Mouse (Mus musculus): Measurements from ENCODE around the gene Zmynd15.
"Not testable (repeated sequence)": the region's sequence is repeated elsewhere in the genome, so short reads cannot be mapped to it uniquely, and the experiment has no call there.

Zmynd15 gene

DNA sequence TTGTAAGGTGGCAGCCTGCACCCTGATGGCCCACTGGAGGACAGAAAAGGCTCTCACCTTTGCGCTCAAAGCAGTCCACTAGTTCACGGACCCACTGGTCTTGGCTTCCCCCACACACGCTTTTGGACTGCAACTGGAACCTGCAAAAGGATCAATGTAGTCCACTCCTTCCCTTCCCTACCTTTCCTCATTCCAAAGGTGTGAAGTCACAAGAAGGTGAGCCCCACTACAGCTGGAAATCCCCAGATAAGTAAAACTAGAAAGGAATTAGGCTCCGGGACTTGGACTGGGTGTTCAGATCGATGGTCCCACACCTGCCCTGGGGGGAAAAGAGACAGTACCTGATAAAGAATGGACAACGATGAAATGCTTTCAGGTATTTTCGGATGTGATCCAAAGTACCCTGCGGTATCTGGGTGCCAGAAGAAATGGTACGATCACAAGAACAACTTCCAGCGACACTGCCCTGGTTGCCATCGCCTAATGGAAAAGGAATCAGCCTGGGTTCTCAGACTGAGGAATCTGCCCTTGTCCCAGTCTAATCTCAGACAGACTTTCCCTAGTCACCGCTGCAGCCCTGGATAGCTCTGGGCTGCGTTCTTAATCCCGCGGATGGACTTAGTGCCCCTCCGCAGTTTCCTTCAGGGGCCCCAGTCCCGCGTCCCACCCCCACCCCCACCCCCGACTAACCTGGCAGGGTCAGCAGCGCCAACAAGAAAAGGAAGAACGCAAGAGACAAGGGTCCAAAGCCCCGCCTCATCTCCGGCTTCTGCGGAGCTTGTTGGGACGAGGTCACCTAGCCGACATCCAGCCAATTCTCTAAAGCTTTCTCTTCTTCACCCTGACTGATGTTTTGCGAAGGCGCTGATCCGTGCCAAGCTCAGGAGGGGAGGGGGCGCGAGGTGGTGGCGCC lies at the start of gene Zmynd15:
TSS of gene Zmynd15 (plus strand) at position 746 of the 913 bp plus-strand sequence.
- DNase-seq: no peak

GRCm38 (mm10) chr11:70409594-70410296 lies 49.5 kb upstream of the Zmynd15 start, which contains the start of gene Pelp1:
TSS of gene Pelp1 (minus strand) at chr11:70410031.
- peak; percentile 82 for DNase-seq

- DNase-seq: no peak
Measured at GRCm38 (mm10) chr11:70410297-70410643, 49.0 kb upstream of the Zmynd15 start.

GRCm38 (mm10) chr11:70412591-70412990 lies 46.6 kb upstream of the Zmynd15 start:
- no peak for DNase-seq

- peak; percentile 90 for DNase-seq
Measured at GRCm38 (mm10) chr11:70413961-70414360, 45.3 kb upstream of the Zmynd15 start.

- DNase-seq: no peak
Measured at GRCm38 (mm10) chr11:70418199-70418598, 41.0 kb upstream of the Zmynd15 start.

DNA sequence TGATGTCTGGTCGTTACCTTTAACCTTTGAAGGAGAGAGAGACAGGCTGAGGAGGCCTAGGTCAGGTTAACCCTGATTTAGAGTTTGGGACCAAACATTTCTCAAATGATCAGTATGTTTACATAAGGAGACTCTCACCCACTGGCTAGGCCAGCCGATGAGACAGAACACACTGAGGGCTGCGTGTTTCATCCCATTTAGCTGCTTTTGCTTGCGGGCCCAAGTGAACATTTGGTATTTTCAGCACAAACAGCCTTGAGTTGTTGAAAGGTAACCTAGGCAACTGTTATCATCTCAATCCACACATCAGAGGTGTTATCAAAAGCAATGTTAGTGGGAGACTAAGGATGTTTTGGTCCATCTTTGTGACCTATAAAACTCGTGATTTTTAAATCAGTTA lies 39.7 kb upstream of the Zmynd15 start:
- no peak for DNase-seq

DNA sequence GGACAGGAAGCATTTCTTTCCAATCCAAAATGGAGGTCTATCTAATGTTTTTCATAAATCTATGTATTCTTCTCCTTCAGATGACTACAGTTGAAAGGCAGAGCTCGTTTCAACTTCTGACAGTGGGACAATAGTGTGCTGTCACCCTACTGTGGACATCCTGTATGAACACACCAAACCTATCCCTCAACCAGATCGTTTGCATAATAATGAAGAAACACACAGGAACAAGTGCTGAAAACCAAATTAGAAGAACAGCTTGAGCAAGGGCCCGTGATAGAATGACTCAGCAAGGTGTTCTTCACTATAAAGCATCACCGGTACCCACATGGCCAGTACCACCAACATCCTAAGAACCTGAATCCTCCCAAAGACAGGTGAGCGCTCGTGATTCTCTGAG lies 32.6 kb upstream of the Zmynd15 start:
- DNase-seq: not testable (repeated sequence)

- DNase-seq: no peak
Measured at GRCm38 (mm10) chr11:70431574-70431973, 27.7 kb upstream of the Zmynd15 start.

GRCm38 (mm10) chr11:70432048-70432894 lies 27.0 kb upstream of the Zmynd15 start, which contains the start of gene Arrb2:
TSS of gene Arrb2 (plus strand) at chr11:70432635.
- peak; percentile 98 for DNase-seq

- DNase-seq: no peak
Measured at GRCm38 (mm10) chr11:70432895-70433568, 26.2 kb upstream of the Zmynd15 start.

DNA sequence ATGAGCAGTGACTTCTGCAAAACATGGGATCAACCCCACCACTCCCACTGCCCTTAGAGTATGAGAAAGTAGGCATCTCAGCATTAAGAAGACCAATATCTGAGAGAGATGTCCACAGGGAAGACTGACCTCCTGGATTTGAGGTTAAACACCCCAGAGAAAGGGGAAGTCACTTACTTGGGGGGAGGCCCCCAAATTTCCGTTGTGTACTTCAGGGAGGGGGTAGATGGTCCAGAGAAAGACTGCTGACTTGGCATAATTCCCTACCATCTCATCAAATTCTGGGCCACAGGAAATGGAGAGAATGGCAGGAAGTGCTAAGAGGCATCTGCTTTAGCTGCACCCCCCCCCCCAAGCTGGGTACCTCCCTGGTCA lies 25.7 kb upstream of the Zmynd15 start:
- DNase-seq: no peak

DNA sequence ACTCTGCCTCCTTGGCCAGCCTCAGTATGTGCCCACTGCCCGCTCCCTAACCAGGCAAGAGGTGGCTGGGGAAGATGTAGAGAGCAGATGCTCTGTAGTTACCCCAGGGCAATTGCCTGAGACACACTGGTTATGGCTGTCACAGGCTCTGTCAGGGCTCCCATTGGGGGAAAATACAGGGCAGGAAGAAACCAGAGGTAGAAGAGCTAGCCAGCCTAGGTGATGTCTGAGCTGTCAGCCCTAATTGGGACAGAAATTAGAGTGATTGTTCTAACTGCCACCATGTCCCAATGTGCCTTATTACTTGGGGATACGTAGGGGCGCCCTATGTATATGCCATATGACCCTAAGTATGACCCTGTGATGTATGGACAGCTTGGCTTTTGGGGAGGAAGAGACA lies 25.3 kb upstream of the Zmynd15 start:
- no peak for DNase-seq

DNA sequence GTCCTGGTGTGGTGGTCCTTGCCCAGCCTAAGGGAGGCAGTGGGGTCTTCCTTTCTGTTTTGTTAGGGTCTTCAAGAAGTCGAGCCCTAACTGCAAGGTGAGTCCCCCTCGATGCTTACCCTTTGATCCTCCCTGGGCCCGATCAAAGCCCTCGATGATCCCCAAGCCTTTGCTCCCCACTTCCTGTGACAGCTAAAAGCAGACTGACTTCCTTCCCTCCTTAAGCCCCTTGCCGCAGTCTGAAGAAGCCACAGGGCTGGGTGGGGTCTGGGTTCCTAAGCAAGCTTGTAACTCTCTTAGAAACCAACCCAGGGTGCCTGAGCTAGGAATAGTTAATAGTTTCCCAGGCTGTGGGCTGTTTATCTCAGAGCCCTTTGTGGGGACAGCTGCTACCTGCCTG lies 23.8 kb upstream of the Zmynd15 start:
- no peak for DNase-seq

- DNase-seq: no peak
Measured at GRCm38 (mm10) chr11:70437426-70437825, 21.8 kb upstream of the Zmynd15 start.

DNA sequence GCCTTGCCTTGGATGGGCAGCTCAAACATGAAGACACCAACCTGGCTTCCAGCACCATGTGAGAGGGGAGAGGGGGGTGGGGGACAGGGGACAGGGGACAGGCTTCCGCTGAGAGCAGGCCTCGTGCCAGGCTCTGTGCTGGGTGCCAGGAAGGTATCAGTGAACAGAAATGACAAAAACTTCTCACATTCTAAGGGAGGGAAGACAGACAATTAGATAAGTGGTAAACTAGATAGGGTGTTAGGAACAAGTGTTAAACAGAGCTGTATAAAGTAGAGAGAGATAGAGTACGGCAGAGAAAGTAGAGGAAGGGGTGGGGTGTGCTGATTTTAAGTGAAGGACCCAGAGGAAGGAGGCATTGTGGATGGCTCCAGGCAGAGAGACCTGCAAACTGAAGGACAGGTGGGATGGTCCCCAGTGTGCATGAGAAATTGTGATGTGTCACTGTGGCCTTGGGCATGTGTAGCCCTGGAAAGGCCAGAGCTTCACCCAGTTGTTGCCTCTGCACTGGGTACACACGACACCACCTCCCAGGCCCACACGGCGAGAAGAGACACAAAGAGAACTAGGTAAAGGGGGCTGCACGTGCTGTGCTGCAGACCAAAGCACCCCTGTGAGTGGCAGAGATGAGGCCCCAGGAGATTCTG lies 20.4 kb upstream of the Zmynd15 start:
- DNase-seq: no peak

- DNase-seq: no peak
Measured at GRCm38 (mm10) chr11:70440637-70441036, 18.6 kb upstream of the Zmynd15 start.

DNA sequence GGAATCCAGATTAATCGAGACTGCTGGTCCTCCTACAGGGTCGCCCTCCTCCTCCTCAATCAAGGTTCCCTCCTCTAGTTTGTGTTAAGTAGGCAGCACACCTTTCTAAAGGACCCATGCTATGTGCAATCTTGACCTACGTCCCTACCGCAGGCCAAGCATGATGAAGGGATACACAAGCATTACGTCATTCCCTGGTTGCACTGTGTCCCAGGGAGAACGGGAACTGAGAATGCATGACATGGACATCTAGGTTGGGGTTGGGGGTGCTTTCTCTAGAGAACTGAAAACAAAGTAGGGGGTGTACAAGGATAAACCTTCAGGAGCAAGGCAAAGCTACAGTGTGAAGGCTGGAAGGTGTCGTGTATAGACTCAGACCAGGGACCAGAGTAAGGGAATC lies 17.4 kb upstream of the Zmynd15 start:
- DNase-seq: no peak

- no peak for DNase-seq
Measured at GRCm38 (mm10) chr11:70443964-70444363, 15.3 kb upstream of the Zmynd15 start.

DNA sequence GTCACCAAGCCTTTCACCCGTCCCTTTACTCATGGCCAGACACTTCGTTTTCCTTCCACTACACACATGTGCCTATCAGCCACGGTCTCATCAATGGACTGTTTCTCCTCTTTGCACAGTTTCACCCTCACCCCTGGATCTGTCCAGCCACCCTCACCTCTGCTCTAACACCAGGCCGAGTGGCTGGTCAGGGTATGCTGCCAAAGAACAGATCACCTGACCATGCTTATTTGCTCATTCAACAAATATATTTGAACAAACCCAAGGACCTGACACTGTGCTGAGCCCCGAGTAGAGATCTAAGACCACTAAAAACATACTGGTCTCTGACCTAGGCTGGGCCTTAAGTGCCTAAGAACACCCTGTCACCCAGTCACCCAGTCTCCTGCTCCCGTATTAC lies 14.6 kb upstream of the Zmynd15 start:
- no peak for DNase-seq

- DNase-seq: no peak
Measured at GRCm38 (mm10) chr11:70446756-70447155, 12.5 kb upstream of the Zmynd15 start.

DNA sequence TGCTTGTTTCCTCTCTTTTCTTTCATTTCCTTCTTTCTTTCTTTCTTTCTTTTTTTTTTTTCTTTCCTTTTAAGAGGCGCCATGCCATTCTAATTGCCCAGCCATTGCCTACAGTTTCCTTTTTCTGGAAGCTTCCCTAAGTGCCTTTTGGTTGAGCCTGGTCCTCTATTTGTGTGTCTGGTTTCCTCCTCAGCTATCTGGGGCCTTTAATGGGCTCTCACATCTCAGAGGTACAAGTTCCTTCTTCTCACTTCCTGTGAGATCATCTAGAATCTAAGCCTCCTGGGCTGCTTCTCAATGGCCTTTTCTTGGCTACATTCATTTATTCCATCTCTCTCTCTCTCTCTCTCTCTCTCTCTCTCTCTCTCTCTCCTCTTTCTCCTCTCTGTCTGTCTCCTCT lies 11.9 kb upstream of the Zmynd15 start:
- no peak for DNase-seq
